Mouse (Mus musculus): ENCODE data around the gene Ctdnep1.
"Not testable (repeated sequence)": the region's sequence is repeated elsewhere in the genome, so short reads cannot be mapped to it uniquely, and the experiment has no call there.

Ctdnep1 gene

GRCm38 (mm10) chr11:69950807-69951459, 30.0 kb upstream of the Ctdnep1 start:
- peak; percentile 56 for DNase-seq (ENCODE audit: low spot score)

DNA sequence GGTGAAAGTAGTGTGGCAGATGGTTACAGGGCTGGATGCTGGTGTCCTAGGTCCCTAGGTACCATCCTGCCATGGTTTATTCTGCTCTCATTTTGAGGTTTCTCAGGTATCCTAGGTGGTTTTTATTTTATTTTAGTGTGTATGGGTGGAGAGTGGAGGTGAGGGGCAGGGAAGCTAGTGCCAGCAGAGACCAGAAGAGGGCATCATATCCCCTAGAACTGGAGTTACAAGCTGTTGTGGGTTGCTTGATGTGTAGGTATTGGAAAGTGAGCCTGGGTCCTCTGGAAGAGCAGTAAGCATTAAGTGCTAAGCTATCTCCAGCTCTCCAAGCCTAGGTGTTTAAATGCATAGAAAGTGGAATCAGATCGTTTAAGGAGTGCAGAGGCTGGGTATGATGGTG, 28.7 kb upstream of the Ctdnep1 start:
- DNase-seq (ENCODE audit: low spot score), result no peak

- no peak for DNase-seq (ENCODE audit: low spot score)
These were observed 27.6 kb upstream of the Ctdnep1 start for GRCm38 (mm10) chr11:69953267-69953915.

- not testable (repeated sequence) for DNase-seq (ENCODE audit: low spot score)
These were observed 25.3 kb upstream of the Ctdnep1 start for GRCm38 (mm10) chr11:69955618-69956017.

DNA sequence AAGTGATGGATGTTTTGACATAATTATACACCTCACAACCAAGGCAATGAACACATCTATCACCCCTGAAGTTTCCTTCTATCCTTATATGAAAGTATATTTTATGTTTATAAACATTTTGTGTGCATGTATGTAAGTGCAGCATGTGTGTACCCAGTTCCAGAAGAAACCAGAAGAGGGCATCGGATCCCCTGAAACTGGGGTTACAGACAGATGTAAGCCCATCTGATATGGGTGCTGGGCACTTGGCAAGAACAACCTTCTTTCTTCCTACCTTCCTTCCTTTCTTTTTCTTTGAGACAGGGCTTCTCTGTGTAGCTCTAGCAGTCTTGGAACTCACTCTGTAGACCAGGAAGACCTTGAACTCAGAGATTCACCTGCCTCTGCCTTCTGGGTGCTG, 24.7 kb upstream of the Ctdnep1 start:
- no peak for DNase-seq (ENCODE audit: low spot score)

DNA sequence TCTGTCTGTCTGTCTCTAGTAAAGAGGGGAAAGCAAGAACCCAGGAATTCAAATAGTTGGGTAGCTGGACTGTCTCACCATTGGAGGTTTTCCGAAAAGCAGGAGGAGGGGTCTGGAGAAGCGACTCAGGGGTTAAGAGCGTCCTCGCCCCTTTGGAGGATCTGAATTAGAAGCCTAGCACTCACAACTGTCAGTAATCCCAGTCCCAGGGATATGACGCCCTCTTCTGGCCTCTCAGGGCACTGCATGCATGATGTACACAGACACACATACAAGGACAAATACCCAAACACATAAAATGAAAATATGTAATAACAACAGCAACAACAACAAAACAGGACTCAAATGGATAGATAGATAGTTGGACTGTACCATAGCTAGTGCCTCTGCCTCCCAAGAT, 20.3 kb upstream of the Ctdnep1 start:
- DNase-seq (ENCODE audit: low spot score), result peak; percentile 39

DNA sequence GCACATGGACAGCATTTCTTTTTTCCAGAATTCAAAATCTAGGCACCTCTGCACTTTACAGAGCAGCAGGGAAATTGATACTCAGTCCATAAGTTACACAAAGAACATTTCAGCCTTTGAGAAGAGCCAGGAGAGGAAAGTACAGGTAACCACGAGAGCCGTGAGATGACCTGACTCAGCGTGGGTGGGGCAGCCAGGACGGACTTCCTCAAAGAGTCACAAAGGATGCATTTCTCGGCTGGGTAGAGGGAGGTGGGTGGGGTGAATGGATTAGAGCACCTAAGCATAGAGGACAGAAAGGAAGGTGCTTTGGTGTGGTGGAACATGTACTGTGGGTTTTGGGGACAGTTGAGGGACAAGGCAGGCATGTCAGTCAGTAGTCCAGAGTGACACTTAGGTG, 19.1 kb upstream of the Ctdnep1 start:
- no peak for DNase-seq (ENCODE audit: low spot score)

- no peak for DNase-seq (ENCODE audit: low spot score)
These were observed 16.2 kb upstream of the Ctdnep1 start, which contains the start of gene Cldn7 for GRCm38 (mm10) chr11:69964650-69965270. Gene Cldn7 (plus strand): TSS chr11:69964779.

- DNase-seq (ENCODE audit: low spot score), result peak; percentile 59
These were observed 15.5 kb upstream of the Ctdnep1 start for GRCm38 (mm10) chr11:69965271-69966005.

DNA sequence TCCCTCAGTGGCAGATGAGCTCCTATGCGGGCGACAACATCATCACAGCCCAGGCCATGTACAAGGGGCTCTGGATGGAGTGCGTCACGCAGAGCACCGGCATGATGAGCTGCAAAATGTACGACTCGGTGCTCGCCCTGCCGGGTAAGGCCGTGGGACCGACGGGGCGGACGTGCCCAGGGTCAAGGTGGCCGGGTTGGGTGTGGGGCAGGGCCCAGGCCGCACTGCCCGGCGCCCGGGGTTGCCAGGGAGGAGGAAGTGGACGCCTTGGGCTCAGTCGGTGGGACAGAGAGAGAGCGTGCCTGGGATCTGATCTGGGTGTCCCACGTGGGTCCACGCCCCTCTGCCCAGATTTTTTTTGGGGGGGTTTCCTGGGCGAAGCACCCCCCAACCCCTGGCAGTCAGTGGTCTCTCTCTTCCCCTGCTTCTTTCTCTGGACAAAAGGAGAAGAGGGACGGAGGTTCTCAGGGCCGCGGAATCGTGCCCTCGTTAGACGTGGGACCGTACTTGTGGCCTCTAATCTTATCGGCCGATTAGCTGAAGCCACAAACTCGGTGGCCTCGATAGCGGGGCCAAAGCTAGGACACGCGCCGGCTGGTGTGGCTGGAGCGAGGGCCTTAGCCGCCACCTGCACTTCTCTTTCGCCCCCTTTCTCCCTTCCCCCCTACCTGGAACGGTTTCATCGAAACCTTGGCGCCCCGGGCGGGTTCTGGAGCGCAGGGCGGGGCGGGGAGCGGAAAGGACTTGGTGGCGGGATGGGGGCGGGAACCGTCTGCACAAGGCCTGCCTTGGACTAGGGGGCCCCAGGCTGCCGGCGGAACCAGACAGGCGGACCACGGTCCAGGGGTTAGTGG, 14.7 kb upstream of the Ctdnep1 start:
- peak; percentile 27 for DNase-seq (ENCODE audit: low spot score)

DNA sequence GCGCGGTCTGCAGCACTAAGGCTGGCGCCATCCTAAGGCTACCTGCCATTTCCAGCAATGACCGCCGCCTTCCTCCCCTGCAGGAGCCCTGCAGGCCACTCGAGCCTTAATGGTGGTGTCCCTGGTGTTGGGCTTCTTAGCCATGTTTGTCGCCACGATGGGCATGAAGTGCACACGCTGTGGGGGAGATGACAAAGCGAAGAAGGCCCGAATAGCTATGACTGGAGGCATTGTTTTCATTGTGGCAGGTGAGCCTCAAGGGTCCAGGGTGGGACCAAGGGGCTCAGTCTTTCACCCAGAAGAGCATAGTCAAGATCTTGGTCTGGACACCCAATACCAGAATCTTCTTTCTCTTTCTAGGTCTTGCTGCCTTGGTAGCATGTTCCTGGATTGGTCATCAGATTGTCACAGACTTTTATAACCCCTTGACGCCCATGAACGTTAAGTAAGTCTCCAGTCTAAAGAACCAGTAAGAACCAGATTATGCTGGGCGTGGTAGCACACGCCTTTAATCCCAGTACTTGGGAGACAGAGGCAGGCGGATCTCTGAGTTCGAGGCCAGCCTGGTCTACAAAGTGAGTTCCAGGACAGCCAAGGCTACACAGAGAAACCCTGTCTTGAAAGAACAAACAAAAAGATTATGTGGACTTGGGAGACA, 14.0 kb upstream of the Ctdnep1 start:
- peak; percentile 47 for DNase-seq (ENCODE audit: low spot score)

DNA sequence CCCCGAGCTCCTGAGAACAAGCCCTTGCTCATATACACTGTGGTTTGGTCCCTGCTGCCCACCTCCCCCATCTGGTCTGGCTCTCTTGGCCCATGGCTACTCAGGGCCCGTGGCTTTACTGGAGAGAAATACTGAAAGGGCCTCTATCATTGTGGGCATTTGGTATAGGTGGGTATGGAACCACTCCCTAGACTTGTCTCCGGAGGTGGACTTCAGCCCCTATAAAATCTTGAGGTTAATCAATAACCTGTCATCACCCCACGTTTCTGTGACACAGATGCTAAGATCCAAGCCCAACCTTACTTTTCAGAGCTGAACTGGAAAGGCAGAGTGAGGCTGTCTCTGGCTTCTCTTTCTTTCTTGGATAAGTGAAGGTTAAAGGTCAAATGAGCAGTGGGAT, 12.2 kb upstream of the Ctdnep1 start:
- no peak for DNase-seq (ENCODE audit: low spot score)

- no peak for DNase-seq (ENCODE audit: low spot score)
These were observed 10.7 kb upstream of the Ctdnep1 start for GRCm38 (mm10) chr11:69970222-69970621.

- no peak for DNase-seq (ENCODE audit: low spot score)
These were observed 10.2 kb upstream of the Ctdnep1 start for GRCm38 (mm10) chr11:69970775-69971174.

GRCm38 (mm10) chr11:69974907-69975306, 6.0 kb upstream of the Ctdnep1 start:
- DNase-seq (ENCODE audit: low spot score), result no peak

DNA sequence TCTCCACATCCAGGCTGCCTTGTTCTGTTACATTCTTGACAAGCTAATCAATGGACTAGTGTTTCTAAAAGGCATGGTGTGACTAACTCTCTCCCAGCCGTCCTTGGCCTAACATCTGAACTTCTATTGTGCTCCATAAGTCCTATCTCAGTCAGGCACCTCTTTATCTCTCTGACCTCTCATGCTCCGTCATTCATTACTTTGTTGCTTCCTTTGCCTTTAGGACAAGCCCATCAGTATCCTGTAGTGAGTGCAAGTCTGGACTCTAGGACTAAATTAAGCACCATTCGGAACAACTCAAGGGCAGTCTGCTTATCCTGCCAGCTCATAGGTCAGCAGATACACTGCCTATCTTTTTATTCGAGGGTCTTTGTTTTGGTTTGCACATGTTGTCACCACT, 4.7 kb upstream of the Ctdnep1 start:
- no peak for DNase-seq (ENCODE audit: low spot score)

GRCm38 (mm10) chr11:69979827-69980195, 1.1 kb upstream of the Ctdnep1 start:
- DNase-seq (ENCODE audit: low spot score), result no peak

DNA sequence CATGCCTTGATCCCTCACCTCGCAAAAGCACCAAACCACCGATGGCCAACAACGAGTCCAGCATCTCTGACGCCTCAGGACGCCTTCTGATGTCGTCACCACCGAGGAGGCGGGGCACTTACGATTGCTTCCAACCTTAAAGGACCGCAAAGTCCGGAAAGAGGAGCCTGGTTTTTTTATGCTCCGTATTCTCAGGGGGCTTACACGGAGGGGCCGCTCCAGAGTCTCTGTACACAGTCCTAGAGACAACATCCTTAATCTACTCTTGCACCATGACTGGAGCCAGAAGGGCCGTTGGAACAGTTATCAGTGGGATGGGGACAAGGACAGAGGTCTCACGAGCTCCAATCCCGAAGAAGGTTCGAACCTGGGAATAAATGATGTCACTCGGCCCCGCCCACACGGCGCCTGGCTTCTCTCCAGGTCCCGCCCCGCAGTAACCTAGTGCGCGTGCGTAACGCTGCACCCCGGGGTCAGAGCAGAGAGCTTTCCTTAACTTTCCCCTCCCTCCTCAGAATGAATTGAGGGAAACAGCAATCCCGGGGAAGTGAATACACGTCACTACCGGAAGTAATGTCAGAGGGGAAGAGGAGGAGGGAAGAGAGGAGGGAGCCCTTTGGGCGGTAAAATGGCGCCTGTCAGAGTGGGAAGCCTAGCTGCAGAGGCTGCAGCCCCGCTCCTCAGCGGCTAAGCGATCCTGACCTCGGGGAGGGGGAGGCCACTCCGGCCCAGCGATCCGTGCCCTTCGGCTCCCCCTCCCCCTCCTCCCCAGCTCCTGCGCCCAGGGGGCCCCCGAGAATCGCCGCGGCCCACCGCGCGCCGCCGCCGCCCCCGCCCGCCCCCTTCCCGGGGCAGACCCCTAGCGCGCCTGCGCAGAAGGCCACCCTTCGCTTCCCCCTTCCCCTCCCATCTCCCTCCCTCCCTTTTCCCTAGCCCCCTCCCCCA, 488 bp upstream of the Ctdnep1 start:
- peak; percentile 100 for DNase-seq (ENCODE audit: low spot score)

DNA sequence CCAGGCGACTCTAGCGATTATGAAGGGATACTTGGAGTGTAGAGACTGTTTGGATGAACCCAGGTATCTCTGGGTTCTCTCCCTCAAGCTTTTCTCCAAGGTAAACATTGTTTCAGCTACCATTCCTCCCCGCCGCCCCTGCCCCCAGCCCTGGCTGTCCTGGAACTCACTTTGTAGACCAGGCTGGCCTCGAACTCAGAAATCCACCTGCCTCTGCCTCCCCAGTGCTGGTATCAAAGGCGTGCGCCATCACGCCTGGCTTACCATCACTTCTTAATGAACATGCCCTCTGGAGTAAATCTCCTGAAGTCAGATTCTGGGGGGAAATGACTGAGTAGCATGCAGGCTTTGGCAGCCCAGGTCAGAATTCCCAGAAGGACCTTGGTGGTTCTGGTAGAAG, 1.3 kb downstream of the Ctdnep1 start, which contains the start of gene Elp5:
Gene Elp5 (minus strand): TSS at position 293 of the 400 bp plus-strand sequence.
- no peak for DNase-seq (ENCODE audit: low spot score)

GRCm38 (mm10) chr11:69982877-69983276, 1.9 kb downstream of the Ctdnep1 start:
- DNase-seq (ENCODE audit: low spot score), result peak; percentile 12
